Mouse (Mus musculus): ENCODE results near the gene Tmem109. TPM values are rescaled to one million over a fixed set of nuclear protein-coding genes. Genes with fewer than 3 reads are reported as not detected.

Gene Tmem109
- polyA plus RNA-seq (2017; shearing (Covaris generic)), result 53.6 TPM

DNA sequence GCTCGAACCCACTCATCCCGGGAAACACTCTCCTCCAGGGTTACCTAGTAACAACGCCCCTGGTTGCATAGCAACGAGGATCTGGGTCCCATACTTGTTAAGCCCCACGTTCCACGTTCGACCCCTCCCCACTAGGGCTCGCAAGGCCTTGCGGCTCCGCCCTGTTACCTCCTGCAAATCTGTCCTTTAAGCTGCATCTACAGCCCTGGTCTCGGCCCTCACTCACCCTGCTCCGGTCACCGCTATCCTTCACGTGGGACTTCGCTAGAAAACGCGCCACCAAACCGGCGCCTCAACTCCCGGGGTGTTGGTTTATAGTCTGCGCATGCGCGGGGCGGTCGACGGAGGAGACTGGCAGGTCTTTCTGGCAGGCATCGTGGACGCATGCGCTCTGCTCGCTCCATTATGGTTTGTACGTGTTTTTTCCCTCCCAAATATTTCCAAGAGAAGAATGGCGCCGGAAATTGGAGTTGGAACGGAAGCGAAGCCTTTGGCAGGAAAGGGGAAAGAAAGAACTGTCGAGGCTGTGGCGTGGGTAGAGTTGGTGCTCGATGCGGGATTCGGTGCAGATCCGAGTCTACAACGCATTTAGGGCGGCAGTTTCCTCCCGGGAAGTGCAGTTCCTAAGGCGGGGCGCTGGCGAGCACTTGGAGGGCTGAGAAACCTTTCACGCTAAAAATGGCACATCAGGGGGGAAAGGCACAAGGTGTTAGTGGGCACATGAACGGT, at the start of gene Tmem109:
Gene Tmem109, minus strand, starts transcription at position 576 of the 729 bp plus-strand sequence.

DNA sequence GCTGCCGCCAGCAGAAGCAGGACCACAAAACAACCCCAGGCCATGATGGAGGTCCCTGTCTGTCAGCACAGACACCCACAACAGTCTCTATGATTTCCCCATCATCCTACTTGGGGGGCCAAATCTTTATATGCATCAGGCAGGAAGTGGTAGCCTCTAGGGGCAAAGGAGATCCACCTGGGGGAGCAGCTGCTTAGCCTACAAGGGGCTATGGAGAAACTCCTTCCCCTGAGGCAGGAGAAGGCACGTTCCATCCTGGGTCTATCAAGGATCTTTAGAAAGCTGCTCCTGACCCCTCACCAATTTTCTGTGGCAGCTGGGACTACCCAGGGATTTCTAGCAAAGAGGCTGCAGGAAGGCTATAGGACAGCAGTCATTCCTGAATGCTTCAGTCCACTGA, 38.7 kb upstream of the Tmem109 start, which contains the start of gene Zp1:
Gene Zp1, minus strand, starts transcription at position 101 of the 400 bp plus-strand sequence.

DNA sequence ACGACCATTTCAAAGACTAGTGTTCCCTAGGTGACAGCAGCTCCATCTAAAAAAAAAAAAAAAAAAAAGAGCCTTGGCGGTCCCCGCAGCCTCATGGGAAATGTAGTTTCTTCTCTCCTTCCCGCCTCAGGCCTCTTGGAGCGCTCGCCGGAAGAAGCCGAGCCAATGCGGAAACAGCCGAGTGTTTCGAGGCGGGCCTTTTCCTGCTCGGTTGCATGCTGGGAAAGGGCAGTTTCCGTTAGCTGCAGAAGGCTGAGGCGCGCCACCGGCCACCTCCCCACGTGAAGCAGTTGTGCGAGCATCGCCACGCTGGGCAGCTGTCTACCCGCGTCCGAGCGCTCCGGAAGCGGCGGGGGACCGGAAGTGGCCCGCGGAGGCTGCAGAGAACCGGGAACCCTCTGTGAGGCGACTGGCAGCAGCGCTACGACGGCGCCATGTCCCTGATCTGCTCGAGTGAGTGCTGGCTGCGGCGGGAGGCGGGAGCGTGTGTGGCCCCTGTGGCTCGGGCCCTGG, 13.3 kb upstream of the Tmem109 start, which contains the start of gene Prpf19:
Gene Prpf19, plus strand, starts transcription at position 216 of the 513 bp plus-strand sequence.

DNA sequence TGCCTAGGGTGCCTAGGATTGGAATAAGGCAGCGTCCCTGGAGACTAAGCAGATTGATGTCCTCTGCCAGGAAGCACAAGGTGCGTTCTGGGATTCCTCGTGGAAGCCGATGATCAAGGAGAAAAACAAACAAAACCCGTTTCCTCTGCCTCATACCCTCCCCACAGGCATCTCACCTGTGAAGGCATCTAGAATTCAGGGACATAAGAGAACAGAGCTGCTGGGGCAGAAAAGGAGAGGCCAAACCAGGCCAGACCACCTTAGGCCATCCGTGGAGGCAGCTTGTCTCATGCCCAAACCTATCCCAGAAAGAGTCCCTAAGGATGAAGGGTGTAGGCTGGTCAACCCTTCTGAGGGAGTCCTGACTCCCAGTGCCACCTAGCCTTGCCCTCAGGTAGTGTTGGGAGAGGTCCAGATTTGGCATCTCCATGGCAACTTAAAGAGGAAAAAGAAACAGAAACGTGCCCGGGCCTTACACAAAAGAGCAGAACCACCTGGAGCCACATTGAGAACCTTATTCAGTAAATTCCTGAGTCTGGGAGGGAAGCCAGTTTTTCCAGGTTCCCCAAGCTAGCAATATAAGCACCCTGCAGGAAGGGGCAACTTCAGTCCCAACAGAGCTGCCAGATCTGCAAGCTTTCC, 11.8 kb downstream of the Tmem109 start, which contains the start of gene Tmem132a:
Gene Tmem132a, minus strand, starts transcription at position 55 of the 642 bp plus-strand sequence.

DNA sequence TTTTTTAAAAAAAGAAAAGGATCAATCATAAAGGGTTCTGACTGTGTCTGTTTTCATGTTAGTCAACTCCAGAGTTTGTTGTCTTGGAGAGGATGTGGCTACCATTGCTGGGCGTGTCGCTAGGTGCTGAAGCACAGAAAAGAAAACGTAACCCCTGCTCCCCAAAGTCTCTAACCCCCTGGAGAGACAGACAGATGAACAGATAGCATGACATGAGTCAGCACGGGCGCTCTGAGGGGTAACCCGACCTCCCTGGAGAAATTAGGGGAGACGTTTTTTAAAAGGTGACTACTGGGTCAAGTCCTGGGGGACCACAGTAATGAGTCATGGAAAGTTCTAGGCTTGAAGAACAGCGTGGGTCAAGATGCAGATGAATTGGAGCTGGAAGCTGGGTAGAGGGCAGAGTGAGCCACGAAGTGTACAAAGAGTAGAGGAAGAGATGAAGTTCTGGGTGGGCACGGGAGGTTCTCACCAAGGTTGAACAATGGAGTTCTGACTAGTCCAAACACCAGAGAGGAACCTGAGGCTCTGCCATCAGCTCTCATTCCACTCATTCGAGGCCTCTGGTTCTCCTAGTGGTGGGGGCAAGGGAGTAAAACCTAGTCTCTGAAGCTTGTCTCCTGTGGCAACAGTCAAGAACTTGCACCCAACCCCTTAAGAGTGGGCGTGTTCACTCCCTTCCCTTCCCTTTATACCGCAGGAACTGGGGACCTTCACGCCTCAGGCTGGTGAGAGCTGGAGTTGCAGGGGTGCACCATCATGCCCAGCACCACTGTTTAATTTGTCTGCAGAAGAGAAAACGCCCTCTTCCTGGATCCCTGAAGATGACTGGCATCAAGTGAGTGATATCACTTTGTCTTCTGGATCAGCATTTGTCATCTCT, 42.5 kb downstream of the Tmem109 start, which contains the start of gene Slc15a3:
Gene Slc15a3, plus strand, starts transcription at position 718 of the 883 bp plus-strand sequence.

DNA sequence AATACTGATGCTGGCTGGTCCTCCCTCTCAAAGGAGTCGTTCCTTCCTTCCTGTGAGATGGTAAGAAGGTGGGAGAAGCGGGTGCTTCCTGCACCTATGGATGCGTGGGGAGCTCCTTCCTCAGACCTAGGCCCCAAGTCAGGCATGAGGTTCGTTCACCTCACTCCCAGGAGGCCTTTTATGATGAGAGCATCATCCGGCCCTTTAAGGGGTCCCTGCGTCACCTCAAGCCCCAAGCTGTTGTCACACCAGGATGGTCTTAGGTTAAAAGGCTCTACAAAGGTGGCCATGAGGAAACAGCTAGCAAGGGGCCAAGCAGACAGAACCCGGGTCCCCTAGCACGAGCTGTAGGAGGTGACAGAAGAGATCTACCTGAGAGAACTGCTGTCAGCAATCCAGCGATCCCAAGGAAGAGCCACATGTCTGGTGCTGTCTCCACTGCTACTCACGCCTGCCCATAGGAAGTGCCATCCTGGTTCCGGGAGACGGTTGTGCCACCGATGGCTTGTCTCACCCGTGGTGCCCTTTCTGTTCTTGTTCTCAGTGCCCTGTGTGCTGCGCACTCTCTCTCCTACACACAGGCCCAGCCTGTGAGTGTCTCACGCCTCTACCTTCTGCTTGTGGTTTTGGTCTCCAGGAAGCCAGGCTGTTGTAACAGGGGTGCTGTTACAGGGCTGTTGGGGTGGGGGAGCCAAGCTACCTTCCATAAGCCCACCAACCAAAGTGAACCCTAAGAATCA, 52.2 kb downstream of the Tmem109 start, which contains the start of gene Cd6:
Gene Cd6, minus strand, starts transcription at position 623 of the 740 bp plus-strand sequence.

Other genes with a start within 250 kb of the Tmem109 start
- not detected for gene Vwce, start 247.8 kb downstream of the Tmem109 start, polyA plus RNA-seq (2017; shearing (Covaris generic))
- not detected for gene Pga5, start 203.9 kb downstream of the Tmem109 start, polyA plus RNA-seq (2017; shearing (Covaris generic))
- 24.2 TPM for gene Vps37c, start 193.3 kb downstream of the Tmem109 start, polyA plus RNA-seq (2017; shearing (Covaris generic))
- 647 TPM for gene Cd5, start 143.0 kb downstream of the Tmem109 start, polyA plus RNA-seq (2017; shearing (Covaris generic))
- 665 TPM for gene Cd6, start 51.9 kb downstream of the Tmem109 start, polyA plus RNA-seq (2017; shearing (Covaris generic))
- gene Slc15a3, start 42.3 kb downstream of the Tmem109 start, polyA plus RNA-seq (2017; shearing (Covaris generic)), result 0.50 TPM
- gene Tmem132a, start 12.1 kb downstream of the Tmem109 start, polyA plus RNA-seq (2017; shearing (Covaris generic)), result 0.56 TPM
- gene Prpf19, start 13.2 kb upstream of the Tmem109 start, polyA plus RNA-seq (2017; shearing (Covaris generic)), result 103 TPM
- not detected for gene Zp1, start 38.6 kb upstream of the Tmem109 start, polyA plus RNA-seq (2017; shearing (Covaris generic))
- gene Ptgdr2, start 55.2 kb upstream of the Tmem109 start, polyA plus RNA-seq (2017; shearing (Covaris generic)), result 0.10 TPM
- gene Ccdc86, start 67.3 kb upstream of the Tmem109 start, polyA plus RNA-seq (2017; shearing (Covaris generic)), result 19.4 TPM
- not detected for gene Ms4a10, start 92.7 kb upstream of the Tmem109 start, polyA plus RNA-seq (2017; shearing (Covaris generic))
- 0.13 TPM for gene Ms4a15, start 111.2 kb upstream of the Tmem109 start, polyA plus RNA-seq (2017; shearing (Covaris generic))
- not detected for gene Ms4a18, start 136.0 kb upstream of the Tmem109 start, polyA plus RNA-seq (2017; shearing (Covaris generic))
- gene Ms4a8a, start 199.1 kb upstream of the Tmem109 start, polyA plus RNA-seq (2017; shearing (Covaris generic)), result 0.37 TPM
- not detected for gene 1700017D01Rik, start 248.9 kb upstream of the Tmem109 start, polyA plus RNA-seq (2017; shearing (Covaris generic))

Measured in CD4-positive, CD25-positive, alpha-beta regulatory T cell (primary cell).